Mouse (Mus musculus) spleen, adult 2 months (tissue): ENCODE data around the gene Gltpd2.

ENCODE experiments used
- CTCF ChIP-seq: fragments of 200-500 bp; IDR thresholded peaks from 2 replicates; pipeline ENCODE4 v1.5.1; 2011; ENCODE audit warnings: mild to moderate bottlenecking, inconsistent platforms; ENCODE audit not compliant: insufficient read depth, insufficient read length, insufficient replicate concordance; ENCODE audit errors: extremely low read depth
- POLR2A ChIP-seq: fragments of 200-500 bp; IDR thresholded peaks from 2 replicates; pipeline ENCODE4 v1.6.1; 2011; ENCODE audit warnings: low read depth, low read length, inconsistent platforms

DNA sequence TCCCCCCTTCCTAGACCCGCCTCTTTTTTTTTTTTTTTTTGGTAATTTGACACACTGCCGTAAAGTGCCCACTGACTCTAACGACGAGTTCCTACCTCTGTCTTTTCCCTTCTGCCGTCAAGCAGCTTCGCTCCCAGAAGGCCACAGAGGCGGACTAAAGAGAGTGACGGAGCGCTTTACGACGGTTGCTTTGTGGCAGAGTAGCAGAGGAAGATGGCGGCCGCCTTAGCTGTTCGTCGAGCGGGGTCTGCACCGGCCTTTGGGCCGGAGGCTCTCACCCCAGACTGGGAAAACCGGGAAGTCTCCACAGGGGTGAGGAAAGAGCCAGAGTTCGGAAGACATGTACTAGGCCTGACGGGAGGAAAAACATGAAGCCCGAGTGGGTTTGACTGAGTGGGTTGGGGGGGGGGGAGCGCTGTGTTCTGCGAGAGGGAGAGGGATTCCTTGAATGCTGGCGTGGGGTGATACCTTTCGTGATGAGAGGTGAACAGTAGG is 6.2 kb downstream of the Gltpd2 start, which contains the start of gene Psmb6:
- peak; percentile 83 for TF ChIP-seq POLR2A
- TF ChIP-seq CTCF, result no peak
